Mouse (Mus musculus): ENCODE results near the gene Hmg20b. TPM values are rescaled to one million over a fixed set of nuclear protein-coding genes. Genes with fewer than 3 reads are reported as not detected.
A peak's percentile ranks its signal among the peaks of the same experiment; 100 is the strongest.

The Hmg20b gene
- total RNA-seq, 1 experiment from 2014 or later, result 33.2 TPM

DNA sequence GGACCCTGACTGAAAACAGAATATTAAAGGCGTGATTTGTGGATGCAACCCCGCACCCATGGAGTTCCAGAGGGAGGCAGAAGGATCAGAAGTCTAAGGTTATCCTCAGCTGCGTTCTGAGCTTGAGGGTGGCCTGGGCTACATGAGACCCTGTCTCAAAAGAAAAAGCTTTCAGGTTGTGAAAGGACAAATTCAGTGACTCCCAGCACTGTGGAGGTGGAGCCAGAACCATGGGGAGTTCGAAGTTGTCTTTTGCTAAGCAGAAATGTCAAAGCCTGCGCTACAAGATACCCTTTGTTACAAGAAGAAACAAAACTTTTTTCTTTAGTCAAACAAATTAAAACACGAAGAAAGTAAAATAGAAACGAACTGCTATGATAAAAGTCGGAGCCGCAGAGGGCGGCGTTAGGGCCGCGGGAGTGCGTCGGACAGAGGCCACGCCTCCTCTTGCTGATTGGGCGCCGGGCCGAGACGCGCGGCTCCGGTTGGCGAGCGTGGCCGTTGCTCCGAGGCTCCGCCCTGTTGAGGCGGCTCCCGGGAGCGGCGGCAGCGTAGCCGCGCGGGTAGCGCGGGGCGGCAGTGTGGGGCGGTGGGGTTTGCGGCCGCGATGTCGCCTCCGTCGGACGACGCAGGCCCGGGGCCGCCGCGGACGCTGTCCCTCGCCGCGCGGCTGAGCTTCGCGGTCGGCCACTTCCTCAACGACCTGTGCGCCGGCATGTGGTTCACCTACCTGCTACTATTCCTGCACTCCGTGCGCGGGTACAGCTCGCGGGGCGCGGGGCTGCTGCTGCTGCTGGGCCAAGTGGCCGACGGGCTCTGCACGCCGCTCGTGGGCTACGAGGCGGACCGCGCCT, 6.9 kb upstream of the Hmg20b start, which contains the start of gene Mfsd12:
TSS of gene Mfsd12 (plus strand) at position 501 of the 854 bp plus-strand sequence.
- peak; percentile 63 for ATAC-seq (replicated peaks; ENCODE audit: low read depth, poor library complexity, severe bottlenecking)

DNA sequence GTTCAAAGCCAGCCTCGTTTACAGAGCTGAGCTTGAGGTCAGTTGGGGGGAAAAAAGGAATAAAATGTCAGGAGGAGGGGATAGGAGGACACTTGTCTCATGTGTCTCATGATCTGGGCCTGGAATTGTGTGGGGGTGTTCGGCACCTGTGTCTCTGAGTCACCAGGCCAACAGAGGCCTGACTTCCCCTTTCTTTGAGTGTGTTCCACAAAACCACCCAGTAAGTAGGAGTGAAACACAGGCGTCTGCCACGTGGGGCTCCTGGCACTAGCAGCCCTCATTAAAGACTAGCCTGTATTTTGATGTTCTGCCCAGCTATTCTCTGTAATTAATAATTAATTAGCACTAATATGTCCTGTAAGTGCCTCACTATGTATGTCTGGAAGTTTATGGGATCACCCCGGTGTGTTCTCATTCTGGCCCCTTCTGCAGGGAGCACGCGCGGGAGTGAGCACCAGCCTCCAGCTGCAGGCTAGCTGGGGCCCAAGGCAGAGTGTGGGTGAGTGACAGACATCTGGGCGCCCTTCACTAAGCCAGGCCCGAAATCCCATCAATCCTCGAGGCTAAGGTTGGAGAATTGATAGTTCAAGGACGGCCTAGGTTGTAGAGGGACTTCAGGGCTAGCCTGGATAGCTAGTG, 6.2 kb upstream of the Hmg20b start:
- ATAC-seq (replicated peaks; ENCODE audit: low read depth, poor library complexity, severe bottlenecking), result peak; percentile 62

GRCm38 (mm10) chr10:81355533-81355932, 5.3 kb upstream of the Hmg20b start:
- ATAC-seq (replicated peaks; ENCODE audit: low read depth, poor library complexity, severe bottlenecking), result no peak

DNA sequence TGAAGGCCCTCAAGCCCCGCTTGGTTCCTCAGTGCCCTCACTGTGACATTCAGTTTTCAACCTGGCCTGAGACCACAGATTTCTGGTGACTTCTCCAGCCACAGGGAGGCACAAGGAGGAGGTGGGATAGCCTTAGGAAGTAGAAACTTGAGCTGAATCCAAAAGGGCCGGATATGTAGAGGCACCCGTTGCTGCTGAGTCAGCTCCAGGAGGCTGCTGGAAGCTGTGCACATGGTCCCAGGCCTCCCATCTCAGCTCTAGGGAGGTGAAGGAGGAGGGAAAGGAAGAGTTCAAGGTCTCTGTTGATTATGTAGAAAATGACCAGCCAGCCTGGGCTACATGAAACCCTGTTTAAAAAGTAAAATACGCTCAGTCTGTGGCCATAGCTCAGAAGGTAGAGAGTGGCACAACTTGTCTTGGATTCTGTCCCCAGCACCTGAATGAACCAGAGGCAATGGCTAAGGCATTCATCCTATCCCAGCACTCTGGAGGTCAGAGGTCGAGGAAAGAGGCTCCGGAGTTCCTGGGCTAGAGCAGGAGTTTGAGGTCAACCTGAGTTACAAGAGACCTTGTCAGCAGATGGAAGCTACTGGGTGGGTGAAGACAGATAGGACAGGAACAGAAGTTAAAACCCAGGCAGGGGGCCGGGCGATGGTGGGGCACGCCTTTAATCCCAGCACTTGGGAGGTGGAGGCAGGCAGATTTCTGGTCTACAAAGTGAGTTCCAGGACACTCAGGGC, 4.6 kb upstream of the Hmg20b start:
- ATAC-seq (replicated peaks; ENCODE audit: low read depth, poor library complexity, severe bottlenecking), result no peak

DNA sequence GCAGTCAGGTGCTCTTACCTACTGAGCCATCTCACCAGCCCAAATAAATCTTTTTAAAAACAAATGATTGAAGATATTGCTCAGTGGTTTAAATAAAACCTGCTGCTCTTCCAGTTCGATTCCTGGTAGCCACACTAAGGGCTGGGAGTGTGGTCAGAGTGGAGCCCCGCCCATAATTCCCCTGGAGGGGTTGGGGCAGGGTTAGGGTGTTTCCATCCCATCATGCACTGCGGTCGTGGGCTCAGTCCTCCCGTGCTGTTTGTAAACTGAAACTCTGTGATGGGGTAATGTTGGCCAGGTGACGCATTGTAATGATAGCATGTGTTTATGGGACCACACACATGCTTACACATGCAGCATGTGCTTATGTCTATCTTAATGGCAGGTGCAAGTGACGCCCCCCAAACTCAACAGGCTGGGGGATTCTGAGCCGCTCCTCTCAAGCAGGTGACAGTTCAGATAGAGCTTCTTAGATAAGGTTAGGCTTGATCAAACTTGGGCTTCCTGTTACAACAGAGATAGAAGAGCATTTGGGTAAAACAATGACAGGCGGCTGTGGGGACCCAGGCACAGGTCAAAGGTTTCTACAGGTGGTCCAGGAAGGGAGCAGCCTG, 1.5 kb upstream of the Hmg20b start:
- ATAC-seq (replicated peaks; ENCODE audit: low read depth, poor library complexity, severe bottlenecking), result 0 out of 2 replicates have a peak, but pooled peaks have one; percentile 8

DNA sequence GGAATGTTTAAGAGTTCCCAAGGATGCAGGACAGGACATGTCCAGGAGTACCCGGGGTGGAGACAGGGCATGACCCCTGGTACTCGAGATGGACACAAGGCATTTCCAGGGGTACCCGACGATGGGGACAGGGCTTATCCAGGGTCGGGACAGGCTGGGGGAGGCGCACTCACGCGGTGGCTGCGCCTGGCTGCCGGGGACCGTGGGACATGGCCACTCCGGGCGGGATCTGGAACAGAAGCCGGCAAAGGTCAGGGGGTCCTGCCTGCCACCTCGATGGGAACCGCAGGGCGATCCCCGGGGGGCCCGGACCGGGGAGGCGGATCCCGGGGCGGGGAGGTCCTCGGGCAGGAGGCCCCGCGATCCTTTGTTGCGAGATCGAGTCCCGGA, 324 bp downstream of the Hmg20b start:
- no peak for ATAC-seq (replicated peaks; ENCODE audit: low read depth, poor library complexity, severe bottlenecking)

- ATAC-seq (replicated peaks; ENCODE audit: low read depth, poor library complexity, severe bottlenecking), result peak; percentile 26
These were observed 1.1 kb downstream of the Hmg20b start for GRCm38 (mm10) chr10:81349146-81349545.

- ATAC-seq (replicated peaks; ENCODE audit: low read depth, poor library complexity, severe bottlenecking), result peak; percentile 62
These were observed 3.7 kb downstream of the Hmg20b start for GRCm38 (mm10) chr10:81346453-81347067.

DNA sequence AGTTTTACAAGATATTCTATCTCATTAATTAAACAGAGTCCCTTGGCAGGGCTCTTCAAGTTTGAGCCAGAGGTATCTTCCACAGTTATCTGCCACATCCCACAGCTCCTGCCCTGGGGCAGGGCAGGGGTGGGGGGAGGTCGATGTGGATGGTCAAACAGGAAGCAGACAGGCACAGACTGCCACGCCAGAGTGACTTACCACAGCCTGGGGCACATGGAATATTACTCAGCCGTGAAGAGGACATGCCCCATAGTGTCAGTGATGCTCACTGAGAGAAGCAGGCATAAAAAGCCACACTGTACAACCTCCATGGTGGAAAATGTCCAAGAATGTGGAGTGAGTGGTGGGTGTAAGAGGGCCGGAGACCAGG, 5.1 kb downstream of the Hmg20b start:
- ATAC-seq (replicated peaks; ENCODE audit: low read depth, poor library complexity, severe bottlenecking), result no peak

- ATAC-seq (replicated peaks; ENCODE audit: low read depth, poor library complexity, severe bottlenecking), result no peak
These were observed 5.7 kb downstream of the Hmg20b start for GRCm38 (mm10) chr10:81344421-81345161.

- ATAC-seq (replicated peaks; ENCODE audit: low read depth, poor library complexity, severe bottlenecking), result no peak
These were observed 7.4 kb downstream of the Hmg20b start, which contains the start of gene Gipc3 for GRCm38 (mm10) chr10:81342686-81343505. Gene Gipc3, minus strand, starts transcription at chr10:81343266.

DNA sequence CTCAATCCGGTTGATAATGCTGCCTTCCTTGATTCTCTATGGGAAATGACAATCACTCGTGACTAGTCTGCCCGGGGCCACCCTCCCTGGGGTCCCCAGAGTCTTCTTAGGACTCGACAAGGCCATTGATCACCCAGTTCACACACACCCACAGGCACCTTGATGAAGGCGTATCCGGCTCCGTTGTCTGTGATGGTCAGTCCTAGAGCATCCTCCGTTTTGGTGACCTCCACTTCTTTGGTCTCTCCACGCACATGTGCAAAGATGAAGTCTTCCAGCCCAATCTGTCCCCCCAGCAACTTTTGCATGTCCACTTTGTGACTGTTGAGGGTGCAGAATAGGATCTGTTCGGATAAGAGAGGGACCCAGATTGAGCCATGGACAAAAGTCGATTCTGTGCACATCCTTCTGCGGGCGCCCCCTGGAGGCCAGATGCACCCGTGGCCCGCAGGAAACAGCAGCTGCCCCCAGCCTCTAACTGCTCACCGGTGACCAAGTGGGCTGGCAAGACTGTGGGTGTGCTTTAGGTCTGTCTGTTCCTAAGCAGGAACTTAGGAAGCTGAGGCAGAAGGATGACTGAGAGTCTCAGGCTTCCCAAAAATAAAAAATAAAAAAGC, 8.8 kb downstream of the Hmg20b start:
- peak; percentile 53 for ATAC-seq (replicated peaks; ENCODE audit: low read depth, poor library complexity, severe bottlenecking)

GRCm38 (mm10) chr10:81340551-81341332, 9.5 kb downstream of the Hmg20b start:
- no peak for ATAC-seq (replicated peaks; ENCODE audit: low read depth, poor library complexity, severe bottlenecking)

- no peak for ATAC-seq (replicated peaks; ENCODE audit: low read depth, poor library complexity, severe bottlenecking)
These were observed 13.7 kb downstream of the Hmg20b start for GRCm38 (mm10) chr10:81336558-81336957.

DNA sequence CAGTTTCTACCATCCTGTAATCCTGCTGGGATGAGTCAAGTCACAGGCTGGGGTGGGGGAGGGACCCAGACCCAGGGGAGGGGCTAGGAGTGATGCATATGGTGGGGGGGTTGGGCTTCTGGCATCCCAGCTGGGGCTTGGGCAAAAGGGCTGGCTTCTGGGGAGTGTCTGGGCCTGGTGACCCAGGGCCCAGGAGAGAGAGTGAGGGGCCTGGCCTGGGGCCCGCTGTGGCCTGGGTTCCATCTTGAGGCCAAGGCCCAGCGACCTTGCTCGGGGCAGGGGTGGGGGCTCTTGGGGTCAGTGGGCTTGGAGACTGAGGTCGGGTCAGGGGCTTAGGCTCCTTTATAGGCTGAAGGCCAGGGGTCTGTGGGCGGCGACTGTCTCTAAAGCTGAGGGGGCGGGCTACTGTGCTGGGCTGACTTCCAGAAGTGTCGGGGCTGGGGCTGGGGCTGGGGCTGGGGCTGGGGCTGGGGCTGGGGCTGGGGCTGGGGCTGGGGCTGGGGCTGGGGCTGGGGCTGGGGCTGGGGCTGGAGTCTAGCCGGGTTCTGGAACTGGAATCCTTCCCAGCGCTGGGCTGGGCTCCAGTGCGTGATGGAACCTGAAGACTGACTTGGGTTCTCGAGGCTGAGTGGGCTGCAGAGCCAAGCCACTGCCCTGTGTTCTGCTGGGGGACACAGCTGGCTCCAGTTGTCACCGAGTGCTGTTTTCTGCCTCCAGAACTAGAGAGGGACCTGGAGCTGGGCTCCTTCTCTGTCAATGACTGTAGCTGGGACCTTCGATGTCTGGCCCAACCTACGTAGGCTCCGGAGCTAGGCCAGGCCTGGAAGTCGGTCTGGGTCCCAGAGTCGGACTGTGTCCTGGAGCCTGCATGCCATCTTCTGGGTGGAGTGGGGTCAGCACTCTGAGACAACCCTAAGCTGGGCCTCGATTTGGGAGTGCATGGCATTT, 14.6 kb downstream of the Hmg20b start:
- no peak for ATAC-seq (replicated peaks; ENCODE audit: low read depth, poor library complexity, severe bottlenecking)

DNA sequence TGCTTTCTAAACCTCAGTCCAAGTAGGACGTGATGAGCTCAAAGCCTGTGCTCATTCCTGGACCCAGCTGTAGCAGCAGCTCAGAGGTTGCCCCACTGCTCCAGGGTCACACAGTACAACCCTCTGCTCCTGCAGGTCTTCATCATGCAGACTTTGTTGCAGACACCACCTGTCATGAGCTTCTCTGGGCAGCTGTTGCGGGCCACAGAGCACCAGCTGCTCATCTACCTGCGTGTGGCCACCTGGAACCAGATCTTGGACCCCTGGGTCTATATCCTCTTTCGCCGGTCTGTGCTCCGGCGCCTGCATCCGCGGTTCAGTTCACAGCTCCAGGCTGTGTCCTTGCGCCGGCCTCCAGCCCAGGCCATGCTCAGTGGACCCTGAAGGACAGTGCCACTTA, 16.0 kb downstream of the Hmg20b start:
- no peak for ATAC-seq (replicated peaks; ENCODE audit: low read depth, poor library complexity, severe bottlenecking)

Data from common myeloid progenitor, adult 5-6 weeks (primary cell).